Mouse (Mus musculus): ENCODE results near the gene Prkg2. TPM values are rescaled to one million over a fixed set of nuclear protein-coding genes. Genes with fewer than 3 reads are reported as not detected.

Gene Prkg2
- polyA plus RNA-seq, 1 experiment from 2014 or later = 3.2 TPM

GRCm38 (mm10) chr5:98986011-98986410 lies 51.1 kb downstream of the Prkg2 start:
- no peak overlapping the region for H3K4me2 ChIP-seq (ENCODE audit: low read length)
- ATAC-seq (replicated peaks; ENCODE audit: low FRiP score, low read depth) (no peak), DNase-seq (ENCODE audit: low spot score) (no peak)
- no peaks in the 10 kb centered on the region for H3K9me3 ChIP-seq (replicated peaks; ENCODE audit: low read length)
- H3K4me1 ChIP-seq (replicated peaks; ENCODE audit: insufficient read depth, low read length) = no peaks in the 10 kb centered on the region
- no peak overlapping the region for H3K27ac ChIP-seq
- H3K4me3 ChIP-seq (replicated peaks; ENCODE audit: low read depth, low read length) = no peak overlapping the region
- no peaks in the 10 kb centered on the region for H3K27me3 ChIP-seq (ENCODE audit: insufficient read depth, low read length)
- H3K9ac ChIP-seq (ENCODE audit: low read depth, low read length) = no peak overlapping the region
- TF ChIP-seq CTCF (IDR thresholded peaks at IDR 0.05; ENCODE audit: low read depth) = no peak
- H3K36me3 ChIP-seq (ENCODE audit: insufficient read depth, low read length) = no peaks in the 10 kb centered on the region
- 31% methylated on average over 4 of the region's 4 CpGs for WGBS

- Histone ChIP-seq H3K4me3 (replicated peaks; ENCODE audit: low read depth, low read length) (no peak overlapping the region), H3K36me3 (ENCODE audit: insufficient read depth, low read length) (no peaks in the 10 kb centered on the region), H3K9me3 (replicated peaks; ENCODE audit: low read length) (no peaks in the 10 kb centered on the region), H3K4me2 (ENCODE audit: low read length) (no peak overlapping the region), H3K4me1 (replicated peaks; ENCODE audit: insufficient read depth, low read length) (no peaks in the 10 kb centered on the region), H3K27ac (no peak overlapping the region), H3K27me3 (ENCODE audit: insufficient read depth, low read length) (no peaks in the 10 kb centered on the region), H3K9ac (ENCODE audit: low read depth, low read length) (no peak overlapping the region)
- ATAC-seq (replicated peaks; ENCODE audit: low FRiP score, low read depth) (no peak), DNase-seq (ENCODE audit: low spot score) (no peak)
- WGBS = 86% methylated on average over 3 of the region's 3 CpGs
- TF ChIP-seq CTCF (IDR thresholded peaks at IDR 0.05; ENCODE audit: low read depth) = no peak
These were observed 52.1 kb downstream of the Prkg2 start for GRCm38 (mm10) chr5:98985077-98985476.

- H3K4me3 ChIP-seq (replicated peaks; ENCODE audit: low read depth, low read length) = no peak overlapping the region
- H3K36me3 ChIP-seq (ENCODE audit: insufficient read depth, low read length) = no peaks in the 10 kb centered on the region
- no peaks in the 10 kb centered on the region for H3K4me1 ChIP-seq (replicated peaks; ENCODE audit: insufficient read depth, low read length)
- ATAC-seq (replicated peaks; ENCODE audit: low FRiP score, low read depth) = no peak
- no peak overlapping the region for H3K27ac ChIP-seq
- TF ChIP-seq CTCF (IDR thresholded peaks at IDR 0.05; ENCODE audit: low read depth) = no peak
- no peaks in the 10 kb centered on the region for H3K27me3 ChIP-seq (ENCODE audit: insufficient read depth, low read length)
- no peaks in the 10 kb centered on the region for H3K9me3 ChIP-seq (replicated peaks; ENCODE audit: low read length)
- H3K4me2 ChIP-seq (ENCODE audit: low read length) = no peak overlapping the region
- WGBS = 86% methylated on average over 7 of the region's 7 CpGs
- DNase-seq (ENCODE audit: low spot score) = no peak
- no peak overlapping the region for H3K9ac ChIP-seq (ENCODE audit: low read depth, low read length)
These were observed 55.8 kb downstream of the Prkg2 start for GRCm38 (mm10) chr5:98981304-98981703.

GRCm38 (mm10) chr5:98978316-98978715 lies 58.8 kb downstream of the Prkg2 start:
- DNase-seq (ENCODE audit: low spot score) = no peak
- no peak for ATAC-seq (replicated peaks; ENCODE audit: low FRiP score, low read depth)

GRCm38 (mm10) chr5:98975877-98976672 lies 61.1 kb downstream of the Prkg2 start:
- Histone ChIP-seq H3K4me1 (replicated peaks; ENCODE audit: insufficient read depth, low read length) (no peaks in the 10 kb centered on the region), H3K9me3 (replicated peaks; ENCODE audit: low read length) (no peaks in the 10 kb centered on the region), H3K36me3 (ENCODE audit: insufficient read depth, low read length) (no peaks in the 10 kb centered on the region), H3K4me2 (ENCODE audit: low read length) (no peak overlapping the region), H3K9ac (ENCODE audit: low read depth, low read length) (no peak overlapping the region), H3K27ac (no peak overlapping the region), H3K4me3 (replicated peaks; ENCODE audit: low read depth, low read length) (no peak overlapping the region), H3K27me3 (ENCODE audit: insufficient read depth, low read length) (no peaks in the 10 kb centered on the region)
- no peak for TF ChIP-seq CTCF (IDR thresholded peaks at IDR 0.05; ENCODE audit: low read depth)
- DNase-seq (ENCODE audit: low spot score) (no peak), ATAC-seq (replicated peaks; ENCODE audit: low FRiP score, low read depth) (no peak)
- 80% methylated on average over 10 of the region's 10 CpGs for WGBS

More at GRCm38 (mm10) chr5:98978316-98978715, 58.8 kb downstream of the Prkg2 start:
- H3K27ac ChIP-seq = no peak overlapping the region
- H3K27me3 ChIP-seq (ENCODE audit: insufficient read depth, low read length) = no peaks in the 10 kb centered on the region
- TF ChIP-seq CTCF (IDR thresholded peaks at IDR 0.05; ENCODE audit: low read depth) = no peak
- H3K4me1 ChIP-seq (replicated peaks; ENCODE audit: insufficient read depth, low read length) = no peaks in the 10 kb centered on the region
- 78% methylated on average over 6 of the region's 6 CpGs for WGBS
- H3K9ac ChIP-seq (ENCODE audit: low read depth, low read length) = no peak overlapping the region
- H3K4me3 ChIP-seq (replicated peaks; ENCODE audit: low read depth, low read length) = no peak overlapping the region
- H3K4me2 ChIP-seq (ENCODE audit: low read length) = no peak overlapping the region
- no peaks in the 10 kb centered on the region for H3K9me3 ChIP-seq (replicated peaks; ENCODE audit: low read length)
- H3K36me3 ChIP-seq (ENCODE audit: insufficient read depth, low read length) = no peaks in the 10 kb centered on the region

- Histone ChIP-seq H3K36me3 (ENCODE audit: insufficient read depth, low read length) (no peaks in the 10 kb centered on the region), H3K4me3 (replicated peaks; ENCODE audit: low read depth, low read length) (no peak overlapping the region), H3K4me2 (ENCODE audit: low read length) (no peak overlapping the region), H3K9me3 (replicated peaks; ENCODE audit: low read length) (no peaks in the 10 kb centered on the region), H3K27me3 (ENCODE audit: insufficient read depth, low read length) (no peaks in the 10 kb centered on the region), H3K27ac (no peak overlapping the region), H3K9ac (ENCODE audit: low read depth, low read length) (no peak overlapping the region), H3K4me1 (replicated peaks; ENCODE audit: insufficient read depth, low read length) (no peaks in the 10 kb centered on the region)
- 76% methylated on average over 9 of the region's 9 CpGs for WGBS
- no peak for ATAC-seq (replicated peaks; ENCODE audit: low FRiP score, low read depth)
- no peak for TF ChIP-seq CTCF (IDR thresholded peaks at IDR 0.05; ENCODE audit: low read depth)
- no peak for DNase-seq (ENCODE audit: low spot score)
These were observed 70.5 kb downstream of the Prkg2 start for GRCm38 (mm10) chr5:98966679-98967078.
